Mouse (Mus musculus) neural tube, embryonic 13.5 days (tissue): ENCODE measurements around the gene Renbp. TPM values are rescaled to one million over a fixed set of nuclear protein-coding genes. Genes with fewer than 3 reads are reported as not detected.

Experiments
- ATAC-seq: fragments of 200-750 bp; cut with Nextera tagmentation; 2 replicates; pipeline ENCODE4 v1.8.0; 2017; ENCODE audit warnings: low read depth, mild to moderate bottlenecking, moderate TSS enrichment, moderate library complexity
- H3K27ac ChIP-seq: fragments of 300-500 bp; sonication (generic); replicated peaks from 2 replicates; pipeline ENCODE4 v1.5.1; 2015; ENCODE audit warnings: moderate library complexity, mild to moderate bottlenecking, inconsistent platforms
- H3K27me3 ChIP-seq: fragments of 300-500 bp; sonication (generic); 2 replicates; pipeline ENCODE4 v1.6.1; 2015; ENCODE audit warnings: mild to moderate bottlenecking, inconsistent platforms
- H3K36me3 ChIP-seq: fragments of 300-500 bp; sonication (generic); 2 replicates; pipeline ENCODE4 v1.6.1; 2015; ENCODE audit warnings: mild to moderate bottlenecking, inconsistent platforms
- H3K4me1 ChIP-seq: fragments of 300-500 bp; sonication (generic); replicated peaks from 2 replicates; pipeline ENCODE4 v1.6.1; 2015; ENCODE audit warnings: inconsistent platforms
- H3K4me2 ChIP-seq: fragments of 300-500 bp; sonication (generic); 2 replicates; pipeline ENCODE4 v1.6.1; 2015; ENCODE audit warnings: inconsistent platforms, mild to moderate bottlenecking, moderate library complexity
- H3K4me3 ChIP-seq: fragments of 300-500 bp; sonication (generic); 2 replicates; pipeline ENCODE4 v1.5.1; 2015; ENCODE audit warnings: mild to moderate bottlenecking, inconsistent platforms
- H3K9ac ChIP-seq: fragments of 300-500 bp; sonication (generic); 2 replicates; pipeline ENCODE4 v1.6.1; 2015; ENCODE audit warnings: moderate library complexity, mild to moderate bottlenecking, inconsistent platforms
- H3K9me3 ChIP-seq: fragments of 300-500 bp; sonication (generic); 2 replicates; pipeline ENCODE4 v1.6.1; 2016; ENCODE audit warnings: inconsistent platforms
- WGBS: fragments of 180-500 bp; shearing (Covaris S2); methylation state at CpG from one replicate; pipeline ENCODE4 v1.1.7; 2015; 5-methylcytosine and 5-hydroxymethylcytosine counted together
- polyA plus RNA-seq: library from polyadenylated mRNA; unstranded; fragments of >200 nt; fragmentation: Nextera tagmentation; extraction: Ambion mirVana; gene quantifications from 2 replicates; pipeline ENCODE4 v1.2.1, GENCODE M21; 2015

Gene Renbp
- polyA plus RNA-seq, 1 experiment from 2014 or later, result 13.2 TPM

GRCm38 (mm10) chrX:73954988-73955387 is 24.3 kb upstream of the Renbp start:
- Histone ChIP-seq H3K9ac (no peak overlapping the region), H3K4me1 (no peaks in the 10 kb centered on the region), H3K27me3 (no peaks in the 10 kb centered on the region), H3K4me3 (no peak overlapping the region), H3K4me2 (no peak overlapping the region), H3K9me3 (no peaks in the 10 kb centered on the region), H3K27ac (no peak overlapping the region), H3K36me3 (peaks cover 94% of the 10 kb centered on the region)
- ATAC-seq, result no peak
- WGBS, result 88% methylated on average over 6 of the region's 6 CpGs

GRCm38 (mm10) chrX:73952603-73953002 is 22.0 kb upstream of the Renbp start:
- 88% methylated on average over 5 of the region's 5 CpGs for WGBS
- no peak for ATAC-seq
- H3K36me3 ChIP-seq, result peaks cover 92% of the 10 kb centered on the region

GRCm38 (mm10) chrX:73949341-73949740 is 18.7 kb upstream of the Renbp start:
- no peak overlapping the region for H3K4me3 ChIP-seq
- 92% methylated on average over 10 of the region's 10 CpGs for WGBS
- no peaks in the 10 kb centered on the region for H3K4me1 ChIP-seq
- H3K27me3 ChIP-seq, result no peaks in the 10 kb centered on the region
- H3K36me3 ChIP-seq, result peaks cover 94% of the 10 kb centered on the region
- no peaks in the 10 kb centered on the region for H3K9me3 ChIP-seq
- no peak for ATAC-seq
- no peak overlapping the region for H3K9ac ChIP-seq
- H3K27ac ChIP-seq, result no peak overlapping the region
- H3K4me2 ChIP-seq, result no peak overlapping the region

More at GRCm38 (mm10) chrX:73952603-73953002, 22.0 kb upstream of the Renbp start:
- no peaks in the 10 kb centered on the region for H3K9me3 ChIP-seq
- H3K4me3 ChIP-seq, result no peak overlapping the region
- no peaks in the 10 kb centered on the region for H3K4me1 ChIP-seq
- no peak overlapping the region for H3K9ac ChIP-seq
- no peaks in the 10 kb centered on the region for H3K27me3 ChIP-seq
- H3K4me2 ChIP-seq, result no peak overlapping the region
- H3K27ac ChIP-seq, result no peak overlapping the region

- 21% methylated on average over 4 of the region's 4 CpGs for WGBS
- peak; percentile 42; the same call in 1 of the 2 replicates for ATAC-seq
- Histone ChIP-seq H3K4me1 (no peaks in the 10 kb centered on the region), H3K36me3 (peaks cover 94% of the 10 kb centered on the region), H3K4me2 (no peak overlapping the region), H3K9me3 (no peaks in the 10 kb centered on the region), H3K27ac (no peak overlapping the region), H3K4me3 (no peak overlapping the region), H3K27me3 (no peaks in the 10 kb centered on the region), H3K9ac (no peak overlapping the region)
These were observed 18.0 kb upstream of the Renbp start for GRCm38 (mm10) chrX:73948647-73949046.

GRCm38 (mm10) chrX:73946896-73947295 is 16.2 kb upstream of the Renbp start:
- no peak overlapping the region for H3K9ac ChIP-seq
- H3K4me1 ChIP-seq, result no peaks in the 10 kb centered on the region
- 83% methylated on average over 6 of the region's 6 CpGs for WGBS
- peaks cover 94% of the 10 kb centered on the region for H3K36me3 ChIP-seq
- no peaks in the 10 kb centered on the region for H3K27me3 ChIP-seq
- no peak overlapping the region for H3K4me2 ChIP-seq
- no peak overlapping the region for H3K27ac ChIP-seq
- ATAC-seq, result no peak
- no peaks in the 10 kb centered on the region for H3K9me3 ChIP-seq
- no peak overlapping the region for H3K4me3 ChIP-seq

GRCm38 (mm10) chrX:73942294-73942693 is 11.6 kb upstream of the Renbp start:
- Histone ChIP-seq H3K9ac (no peak overlapping the region), H3K36me3 (peaks cover 60% of the 10 kb centered on the region), H3K4me1 (no peaks in the 10 kb centered on the region), H3K4me2 (no peak overlapping the region), H3K27ac (no peak overlapping the region), H3K9me3 (no peaks in the 10 kb centered on the region), H3K4me3 (no peak overlapping the region), H3K27me3 (no peaks in the 10 kb centered on the region)
- ATAC-seq, result no peak
- WGBS, result 85% methylated on average over 2 of the region's 2 CpGs

GRCm38 (mm10) chrX:73941860-73942259 is 11.2 kb upstream of the Renbp start:
- Histone ChIP-seq H3K36me3 (peaks cover 56% of the 10 kb centered on the region), H3K27ac (no peak overlapping the region), H3K4me2 (no peak overlapping the region), H3K4me1 (no peaks in the 10 kb centered on the region), H3K4me3 (no peak overlapping the region), H3K9ac (no peak overlapping the region), H3K9me3 (no peaks in the 10 kb centered on the region), H3K27me3 (no peaks in the 10 kb centered on the region)
- ATAC-seq, result no peak
- WGBS, result 87% methylated on average over 2 of the region's 2 CpGs

GRCm38 (mm10) chrX:73931871-73932270 is 1.2 kb upstream of the Renbp start:
- ATAC-seq, result no peak
- 71% methylated on average over 2 of the region's 2 CpGs for WGBS
- no peak overlapping the region for H3K27ac ChIP-seq

GRCm38 (mm10) chrX:73922550-73922882 is 8.1 kb downstream of the Renbp start:
- no peaks in the 10 kb centered on the region for H3K9me3 ChIP-seq
- WGBS, result 79% methylated on average over 8 of the region's 8 CpGs
- peak overlapping the region; percentile 56 for H3K4me3 ChIP-seq
- no peaks in the 10 kb centered on the region for H3K27me3 ChIP-seq
- peaks cover 3% of the 10 kb centered on the region; the same call in 1 of the 2 replicates for H3K36me3 ChIP-seq
- peak overlapping the region; percentile 70 for H3K9ac ChIP-seq
- peak overlapping the region; percentile 74 for H3K4me2 ChIP-seq
- peak overlapping the region; percentile 83 for H3K27ac ChIP-seq
- peak; percentile 9; the same call in 1 of the 2 replicates for ATAC-seq
- peaks cover 8% of the 10 kb centered on the region for H3K4me1 ChIP-seq

More at GRCm38 (mm10) chrX:73931871-73932270, 1.2 kb upstream of the Renbp start:
- Histone ChIP-seq H3K9ac (no peak overlapping the region), H3K9me3 (no peaks in the 10 kb centered on the region), H3K4me3 (no peak overlapping the region), H3K4me1 (no peaks in the 10 kb centered on the region), H3K27me3 (no peaks in the 10 kb centered on the region), H3K4me2 (no peak overlapping the region), H3K36me3 (no peaks in the 10 kb centered on the region)

- Histone ChIP-seq H3K4me1 (peaks cover 8% of the 10 kb centered on the region), H3K27ac (peak within 1 kb of the TSS; percentile 83), H3K9ac (peak within 1 kb of the TSS; percentile 76), H3K36me3 (peaks cover 8% of the 10 kb centered on the region; the same call in 1 of the 2 replicates), H3K9me3 (no peaks in the 10 kb centered on the region), H3K4me3 (peak within 1 kb of the TSS; percentile 56), H3K27me3 (no peaks in the 10 kb centered on the region), H3K4me2 (peak within 1 kb of the TSS; percentile 74)
- WGBS, result 18% methylated on average over 43 of the region's 43 CpGs
- peak; percentile 99 for ATAC-seq
These were observed 8.7 kb downstream of the Renbp start, which contains the start of the genes Arhgap4 and Naa10 for GRCm38 (mm10) chrX:73921823-73922549. Arhgap4 (minus strand) TSS chrX:73921870. Naa10 (minus strand) TSS chrX:73921944.

GRCm38 (mm10) chrX:73921285-73921822 is 9.3 kb downstream of the Renbp start:
- peak; percentile 26 for ATAC-seq
- WGBS, result 16% methylated on average over 34 of the region's 34 CpGs
- Histone ChIP-seq H3K27ac (peak overlapping the region; percentile 83), H3K27me3 (no peaks in the 10 kb centered on the region), H3K9ac (peak overlapping the region; percentile 76), H3K9me3 (no peaks in the 10 kb centered on the region), H3K4me3 (peak overlapping the region; percentile 56), H3K4me1 (peaks cover 8% of the 10 kb centered on the region), H3K4me2 (peak overlapping the region; percentile 74), H3K36me3 (peaks cover 9% of the 10 kb centered on the region; the same call in 1 of the 2 replicates)

GRCm38 (mm10) chrX:73918631-73919030 is 12.0 kb downstream of the Renbp start:
- no peaks in the 10 kb centered on the region for H3K27me3 ChIP-seq
- no peak overlapping the region for H3K9ac ChIP-seq
- 82% methylated on average over 5 of the region's 5 CpGs for WGBS
- no peak overlapping the region for H3K4me3 ChIP-seq
- peaks cover 14% of the 10 kb centered on the region for H3K4me1 ChIP-seq
- H3K9me3 ChIP-seq, result no peaks in the 10 kb centered on the region
- H3K27ac ChIP-seq, result no peak overlapping the region
- no peak for ATAC-seq
- no peak overlapping the region for H3K4me2 ChIP-seq
- peaks cover 9% of the 10 kb centered on the region; the same call in 1 of the 2 replicates for H3K36me3 ChIP-seq
